Mouse (Mus musculus) heart, embryonic 15.5 days (tissue): ENCODE results near the gene Tcl1b4. TPM values are rescaled to one million over a fixed set of nuclear protein-coding genes. Genes with fewer than 3 reads are reported as not detected.

Experiments used
- polyA plus RNA-seq: library from polyadenylated mRNA; unstranded; fragments of >200 nt; fragmentation: Nextera tagmentation; extraction: Ambion mirVana; gene quantifications from 2 replicates; pipeline ENCODE4 v1.2.1, GENCODE M21; 2015

Gene Tcl1b4
- polyA plus RNA-seq, 1 experiment from 2014 or later: not detected

Other genes starting within 250 kb of the Tcl1b4 start
- 1.6 and 2.0 TPM in 2 replicates for gene Syne3, start 192.1 kb upstream of the Tcl1b4 start, polyA plus RNA-seq
- 155 and 163 TPM in 2 replicates for gene Glrx5, start 169.3 kb upstream of the Tcl1b4 start, polyA plus RNA-seq
- gene Tcl1b2, start 55.9 kb upstream of the Tcl1b4 start, polyA plus RNA-seq: not detected in 2 replicates
- not detected in 2 replicates for gene Tcl1b1, start 42.3 kb upstream of the Tcl1b4 start, polyA plus RNA-seq
- gene Tcl1b5, start 25.6 kb upstream of the Tcl1b4 start, polyA plus RNA-seq: not detected in 2 replicates
- gene Tcl1b3, start 10.9 kb upstream of the Tcl1b4 start, polyA plus RNA-seq: not detected in 2 replicates
- gene Tcl1, start 20.8 kb downstream of the Tcl1b4 start, polyA plus RNA-seq: not detected in 2 replicates
- gene Tunar, start 131.9 kb downstream of the Tcl1b4 start, polyA plus RNA-seq: 0.10 TPM in 1 of 2 replicates, not detected in the other